Mouse (Mus musculus): ENCODE data around the gene Rapgef4. TPM values are rescaled to one million over a fixed set of nuclear protein-coding genes. Genes with fewer than 3 reads are reported as not detected.

Gene Rapgef4
- total and polyA plus RNA-seq, 2 experiments from 2014 or later = 27.0 to 58.7 TPM

GRCm38 (mm10) chr2:72096345-72096744 is 115.3 kb downstream of the Rapgef4 start:
- WGBS = 35% methylated on average over 3 of the region's 3 CpGs
- ATAC-seq (no peak), DNase-seq (no peak)
- no peak overlapping the region for H3K4me3 ChIP-seq (ENCODE audit: low read depth, low read length)
- 0 out of 2 replicates have a peak, but pooled peaks cover 4% of the 10 kb centered on the region for H3K4me1 ChIP-seq (ENCODE audit: insufficient read depth)
- no peak overlapping the region for H3K9ac ChIP-seq
- H3K27ac ChIP-seq (ENCODE audit: low read depth, low read length) = no peak overlapping the region
- H3K36me3 ChIP-seq (ENCODE audit: insufficient read depth) = no peaks in the 10 kb centered on the region
- no peaks in the 10 kb centered on the region for H3K27me3 ChIP-seq (ENCODE audit: insufficient read depth, low read length)
- no peaks in the 10 kb centered on the region for H3K9me3 ChIP-seq (ENCODE audit: low read length)
- no peak overlapping the region for H3K4me2 ChIP-seq (ENCODE audit: low read depth)
- peak; percentile 58 for TF ChIP-seq CTCF (IDR thresholded peaks at IDR 0.05; ENCODE audit: low read depth)

GRCm38 (mm10) chr2:72098366-72098765 is 117.3 kb downstream of the Rapgef4 start:
- H3K9ac ChIP-seq = no peak overlapping the region
- H3K9me3 ChIP-seq (ENCODE audit: low read length) = no peaks in the 10 kb centered on the region
- H3K4me1 ChIP-seq (ENCODE audit: insufficient read depth) = 0 out of 2 replicates have a peak, but pooled peaks cover 2% of the 10 kb centered on the region
- DNase-seq (no peak), ATAC-seq (no peak)
- H3K4me3 ChIP-seq (ENCODE audit: low read depth, low read length) = no peak overlapping the region
- H3K4me2 ChIP-seq (ENCODE audit: low read depth) = no peak overlapping the region
- 89% methylated on average over 8 of the region's 8 CpGs for WGBS
- no peak overlapping the region for H3K27ac ChIP-seq (ENCODE audit: low read depth, low read length)
- no peaks in the 10 kb centered on the region for H3K27me3 ChIP-seq (ENCODE audit: insufficient read depth, low read length)
- H3K36me3 ChIP-seq (ENCODE audit: insufficient read depth) = no peaks in the 10 kb centered on the region
- no peak for TF ChIP-seq CTCF (IDR thresholded peaks at IDR 0.05; ENCODE audit: low read depth)

GRCm38 (mm10) chr2:72104604-72105003 is 123.6 kb downstream of the Rapgef4 start:
- ATAC-seq = no peak

GRCm38 (mm10) chr2:72107525-72108180 is 126.6 kb downstream of the Rapgef4 start:
- no peaks in the 10 kb centered on the region for H3K36me3 ChIP-seq (ENCODE audit: insufficient read depth)
- H3K4me2 ChIP-seq (ENCODE audit: low read depth) = no peak overlapping the region
- no peak overlapping the region for H3K27ac ChIP-seq (ENCODE audit: low read depth, low read length)
- H3K9me3 ChIP-seq (ENCODE audit: low read length) = no peaks in the 10 kb centered on the region
- H3K4me1 ChIP-seq (ENCODE audit: insufficient read depth) = peaks cover 4% of the 10 kb centered on the region; the same call in 1 of the 2 replicates
- no peaks in the 10 kb centered on the region for H3K27me3 ChIP-seq (ENCODE audit: insufficient read depth, low read length)
- DNase-seq (no peak), ATAC-seq (no peak)
- no peak overlapping the region for H3K9ac ChIP-seq
- no peak for TF ChIP-seq CTCF (IDR thresholded peaks at IDR 0.05; ENCODE audit: low read depth)
- H3K4me3 ChIP-seq (ENCODE audit: low read depth, low read length) = no peak overlapping the region
- WGBS = 30% methylated on average over 12 of the region's 12 CpGs

More at GRCm38 (mm10) chr2:72104604-72105003, 123.6 kb downstream of the Rapgef4 start:
- Histone ChIP-seq H3K27me3 (ENCODE audit: insufficient read depth, low read length) (no peaks in the 10 kb centered on the region), H3K9ac (no peak overlapping the region), H3K4me2 (ENCODE audit: low read depth) (no peak overlapping the region), H3K4me1 (ENCODE audit: insufficient read depth) (peaks cover 4% of the 10 kb centered on the region; the same call in 1 of the 2 replicates), H3K36me3 (ENCODE audit: insufficient read depth) (no peaks in the 10 kb centered on the region), H3K4me3 (ENCODE audit: low read depth, low read length) (no peak overlapping the region), H3K9me3 (ENCODE audit: low read length) (no peaks in the 10 kb centered on the region), H3K27ac (ENCODE audit: low read depth, low read length) (no peak overlapping the region)
- WGBS = 63% methylated on average over 8 of the region's 8 CpGs
- TF ChIP-seq CTCF (IDR thresholded peaks at IDR 0.05; ENCODE audit: low read depth) = no peak
- DNase-seq = no peak

- Histone ChIP-seq H3K9me3 (ENCODE audit: low read length) (no peaks in the 10 kb centered on the region), H3K27me3 (ENCODE audit: insufficient read depth, low read length) (no peaks in the 10 kb centered on the region), H3K36me3 (ENCODE audit: insufficient read depth) (no peaks in the 10 kb centered on the region), H3K4me2 (ENCODE audit: low read depth) (no peak overlapping the region), H3K27ac (ENCODE audit: low read depth, low read length) (peak overlapping the region; percentile 40; the same call in 1 of the 2 replicates), H3K4me1 (ENCODE audit: insufficient read depth) (peaks cover 4% of the 10 kb centered on the region; the same call in 1 of the 2 replicates), H3K4me3 (ENCODE audit: low read depth, low read length) (no peak overlapping the region), H3K9ac (no peak overlapping the region)
- ATAC-seq = peak; percentile 34
- TF ChIP-seq CTCF (IDR thresholded peaks at IDR 0.05; ENCODE audit: low read depth) = no peak
- DNase-seq = no peak
- 28% methylated on average over 4 of the region's 4 CpGs for WGBS
Observed at GRCm38 (mm10) chr2:72108448-72109312, 127.6 kb downstream of the Rapgef4 start.

DNA sequence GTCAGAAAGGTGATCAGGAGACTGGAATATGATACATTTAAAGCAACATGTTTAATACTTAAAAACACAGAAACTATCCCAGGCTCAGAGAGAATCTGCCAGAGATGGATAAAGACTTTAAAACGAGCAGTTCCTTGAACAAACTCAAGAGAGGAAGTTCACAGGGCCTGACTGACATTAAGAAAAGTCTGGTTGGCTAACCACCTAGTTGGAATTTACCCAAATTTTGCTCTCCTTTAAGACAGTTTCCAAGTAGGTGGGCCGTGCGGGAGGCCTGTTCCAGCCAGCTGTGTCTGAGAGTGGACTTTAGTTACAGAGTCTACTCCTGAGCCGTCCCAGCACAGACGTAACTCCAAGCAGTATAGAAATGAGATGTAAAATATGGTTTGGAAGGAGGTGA is 129.4 kb downstream of the Rapgef4 start:
- no peak for DNase-seq
- Histone ChIP-seq H3K9ac (no peak overlapping the region), H3K4me2 (ENCODE audit: low read depth) (no peak overlapping the region), H3K27ac (ENCODE audit: low read depth, low read length) (no peak overlapping the region), H3K27me3 (ENCODE audit: insufficient read depth, low read length) (no peaks in the 10 kb centered on the region), H3K4me3 (ENCODE audit: low read depth, low read length) (no peak overlapping the region), H3K36me3 (ENCODE audit: insufficient read depth) (no peaks in the 10 kb centered on the region), H3K4me1 (ENCODE audit: insufficient read depth) (peaks cover 4% of the 10 kb centered on the region; the same call in 1 of the 2 replicates), H3K9me3 (ENCODE audit: low read length) (no peaks in the 10 kb centered on the region)
- TF ChIP-seq CTCF (IDR thresholded peaks at IDR 0.05; ENCODE audit: low read depth) = no peak
- 89% methylated on average over 5 of the region's 5 CpGs for WGBS
- ATAC-seq = no peak

- Histone ChIP-seq H3K27ac (ENCODE audit: low read depth, low read length) (no peak overlapping the region), H3K4me3 (ENCODE audit: low read depth, low read length) (no peak overlapping the region), H3K9me3 (ENCODE audit: low read length) (no peaks in the 10 kb centered on the region), H3K4me1 (ENCODE audit: insufficient read depth) (peaks cover 4% of the 10 kb centered on the region; the same call in 1 of the 2 replicates), H3K36me3 (ENCODE audit: insufficient read depth) (no peaks in the 10 kb centered on the region), H3K9ac (no peak overlapping the region), H3K27me3 (ENCODE audit: insufficient read depth, low read length) (no peaks in the 10 kb centered on the region), H3K4me2 (ENCODE audit: low read depth) (no peak overlapping the region)
- DNase-seq (no peak), ATAC-seq (no peak)
- TF ChIP-seq CTCF (IDR thresholded peaks at IDR 0.05; ENCODE audit: low read depth) = no peak
- 85% methylated on average over 5 of the region's 5 CpGs for WGBS
Observed at GRCm38 (mm10) chr2:72113716-72114115, 132.7 kb downstream of the Rapgef4 start.
